Mouse (Mus musculus): ENCODE data around the gene Wwox.

GRCm38 (mm10) chr8:114890478-114890877, 451.0 kb downstream of the Wwox start:
- TF ChIP-seq POLR2A (IDR thresholded peaks at IDR 0.05; ENCODE audit: extremely low read depth, insufficient read depth, low read length) (no peak), CTCF (IDR thresholded peaks at IDR 0.05; ENCODE audit: extremely low read depth, insufficient read depth, low read length) (no peak)
